Mouse (Mus musculus): ENCODE data around the gene Abcb8.

DNA sequence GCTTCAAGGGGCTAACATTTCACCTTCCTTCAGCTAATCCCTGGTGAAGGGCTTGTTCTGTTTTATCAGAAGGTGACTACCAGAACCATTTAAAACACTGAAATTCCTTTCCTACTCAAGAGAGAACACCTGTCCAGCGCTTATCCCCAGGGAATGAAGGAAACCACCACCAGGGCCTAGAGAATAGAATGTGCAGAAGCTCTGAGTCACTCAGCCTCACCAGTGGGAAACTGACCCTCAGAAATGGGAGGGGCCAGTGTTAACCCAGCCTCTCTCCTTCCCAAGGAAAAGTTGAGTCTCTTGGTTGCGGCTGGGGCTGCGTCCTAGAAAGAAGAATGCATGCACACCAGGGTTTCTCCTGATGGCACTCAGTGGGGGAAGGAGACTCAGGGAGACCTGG, 61.6 kb downstream of the Abcb8 start:
- TF ChIP-seq CTCF (IDR thresholded peaks at IDR 0.05; ENCODE audit: low read depth) (no peak), EP300 (IDR thresholded peaks at IDR 0.05; ENCODE audit: low read depth) (no peak)
